Mouse (Mus musculus) gastrocnemius, adult 18-20 months (tissue): ENCODE measurements at regions not wholly inside any gene's neighbourhood (a gene's known extent, or its start where the extent isn't known, plus 50 kb on each side); places are given as distances from the start of the nearest gene placed in this dataset.

Source experiments
- DNase-seq: peaks from one replicate; pipeline ENCODE4 v3.0.0; 2021; ENCODE audit warnings: low spot score

DNA sequence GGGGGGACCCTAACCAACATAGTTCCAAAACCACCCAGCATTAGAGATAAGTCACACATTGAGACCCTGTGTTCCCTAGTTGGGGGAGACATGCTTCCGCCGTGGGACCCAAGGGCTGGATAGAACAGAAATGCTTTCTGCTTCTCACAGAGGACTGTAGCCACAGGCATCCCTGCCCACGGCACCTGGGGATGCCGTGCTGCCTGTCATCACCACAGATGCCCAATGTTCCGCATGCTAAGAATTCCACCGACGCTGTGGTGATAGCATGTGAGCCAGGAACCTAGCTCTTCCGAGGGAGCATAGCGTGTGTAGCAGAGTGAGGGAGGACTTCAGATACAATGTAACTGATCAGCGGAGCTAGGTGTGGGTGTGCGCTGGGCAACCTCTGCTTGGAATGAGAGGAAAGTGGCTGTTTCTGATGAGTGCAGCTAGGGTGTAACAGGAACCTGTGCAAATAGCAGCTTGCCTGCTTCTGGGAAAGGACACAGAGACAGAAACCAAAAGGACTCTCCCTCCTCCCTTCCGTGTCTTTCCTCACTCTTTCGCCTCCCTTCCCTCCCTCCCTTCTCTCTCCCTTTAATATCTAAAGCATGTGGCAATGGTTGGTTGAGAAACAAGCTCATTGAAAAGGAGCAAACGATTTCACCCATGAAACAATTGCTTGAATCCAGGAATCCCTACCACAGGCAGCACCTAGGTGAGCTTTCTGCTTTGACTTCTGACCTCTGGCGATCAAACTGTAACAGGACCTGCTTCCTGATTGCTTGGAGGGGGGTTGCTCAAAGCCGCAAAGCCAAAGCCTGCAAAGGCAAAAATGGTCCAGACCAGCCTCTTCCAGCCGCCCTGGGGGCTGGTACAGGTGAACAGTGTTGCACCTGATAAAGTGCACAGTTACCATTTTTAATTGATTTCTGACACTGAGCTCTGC is 102.3 kb downstream of the Gm26897 start:
- DNase-seq = no peak

DNA sequence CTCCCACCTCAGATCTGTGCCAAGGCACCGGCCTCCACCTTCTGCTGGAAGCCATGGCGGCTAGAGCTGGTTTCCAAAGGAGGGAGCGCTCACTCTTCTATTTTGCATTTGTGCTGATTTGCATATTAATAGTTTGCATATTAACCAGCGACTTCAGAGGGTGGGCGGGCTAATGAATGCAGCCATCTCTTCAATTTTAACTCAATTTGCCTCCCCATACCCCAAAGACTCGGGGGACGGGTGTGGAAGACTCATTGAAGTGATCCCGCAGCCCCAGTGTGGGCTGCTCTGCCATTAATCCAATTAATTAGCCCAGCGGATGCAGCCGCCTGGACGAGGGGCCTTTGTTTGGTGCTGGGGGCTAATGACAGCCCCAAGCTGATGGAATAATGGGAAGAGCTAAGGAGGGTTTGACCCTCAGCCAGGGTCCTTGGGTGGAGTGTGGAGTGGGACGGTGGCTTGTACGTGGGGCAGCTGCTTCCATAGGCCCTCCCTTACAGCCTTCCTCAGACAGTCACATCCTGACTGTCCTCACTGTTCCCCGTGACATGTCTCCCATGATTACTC is 103.0 kb downstream of the Gm26897 start:
- DNase-seq = no peak

DNA sequence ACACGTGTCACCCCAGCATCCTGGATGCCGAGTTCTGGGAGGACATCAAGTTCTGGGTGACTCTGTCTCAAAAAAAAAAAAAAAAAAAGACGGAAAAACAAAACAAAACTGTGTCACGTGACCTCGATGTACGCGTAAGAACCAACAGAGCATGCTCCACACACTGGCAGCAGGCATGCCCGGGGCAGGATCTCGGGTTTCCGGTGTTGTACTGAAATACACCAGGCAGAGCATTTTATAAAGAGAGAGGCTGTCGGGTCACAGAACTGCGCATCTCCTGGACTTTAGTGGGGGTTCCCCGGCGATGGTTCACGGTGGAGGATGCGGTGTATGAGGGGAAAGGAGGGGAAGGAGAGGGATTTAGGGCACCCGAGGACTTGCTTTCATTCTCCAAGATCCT is 108.7 kb downstream of the Gm26897 start:
- DNase-seq = no peak

DNA sequence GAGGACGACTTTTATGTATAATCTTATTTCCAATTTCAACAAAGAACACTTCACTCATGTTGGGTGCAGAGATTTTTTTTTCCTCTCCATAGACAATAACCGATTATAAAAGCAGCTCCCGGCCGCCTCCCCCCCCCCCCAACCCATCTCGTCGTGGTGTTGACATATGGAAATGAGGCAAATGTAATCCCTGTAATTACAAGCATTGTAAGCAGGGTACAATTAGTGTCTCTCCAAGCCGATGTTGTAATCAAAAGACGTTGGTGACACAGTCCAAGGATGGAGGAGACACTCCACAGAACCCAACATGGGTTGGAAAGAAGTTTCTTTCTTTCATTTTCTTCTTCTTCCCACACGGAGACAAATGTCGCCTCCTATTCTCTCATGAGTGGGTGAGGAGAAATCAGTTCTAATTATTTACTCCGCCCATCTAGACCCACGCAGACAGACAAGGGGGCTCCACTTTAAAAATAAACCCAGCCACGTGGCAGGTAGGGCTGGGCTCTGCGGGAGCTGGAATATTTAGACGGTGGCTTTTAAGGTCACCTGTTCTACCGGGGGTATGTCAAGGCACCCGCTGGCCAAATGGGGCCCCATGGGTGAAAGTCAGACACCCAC is 110.0 kb downstream of the Gm26897 start:
- DNase-seq = no peak

DNA sequence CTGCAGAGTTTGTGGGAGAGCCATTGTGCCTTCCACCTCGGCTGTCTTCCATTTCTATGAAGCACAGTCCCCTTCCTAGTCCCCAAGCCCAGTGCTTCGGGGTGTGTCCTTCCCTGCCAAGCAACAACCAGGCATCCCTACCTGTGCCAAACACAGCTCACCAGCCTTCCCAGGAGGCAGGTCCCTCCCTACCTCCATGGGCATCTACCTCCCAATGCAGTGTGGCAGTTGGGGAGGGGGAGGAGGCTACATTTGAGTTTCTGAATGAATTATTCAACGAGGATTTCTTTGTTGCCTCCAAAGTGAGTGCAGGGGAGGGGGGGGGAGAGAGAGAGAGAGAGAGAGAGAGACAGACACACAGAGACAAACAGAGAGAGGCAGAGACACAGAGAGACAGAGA is 110.8 kb downstream of the Gm26897 start:
- no peak for DNase-seq

DNA sequence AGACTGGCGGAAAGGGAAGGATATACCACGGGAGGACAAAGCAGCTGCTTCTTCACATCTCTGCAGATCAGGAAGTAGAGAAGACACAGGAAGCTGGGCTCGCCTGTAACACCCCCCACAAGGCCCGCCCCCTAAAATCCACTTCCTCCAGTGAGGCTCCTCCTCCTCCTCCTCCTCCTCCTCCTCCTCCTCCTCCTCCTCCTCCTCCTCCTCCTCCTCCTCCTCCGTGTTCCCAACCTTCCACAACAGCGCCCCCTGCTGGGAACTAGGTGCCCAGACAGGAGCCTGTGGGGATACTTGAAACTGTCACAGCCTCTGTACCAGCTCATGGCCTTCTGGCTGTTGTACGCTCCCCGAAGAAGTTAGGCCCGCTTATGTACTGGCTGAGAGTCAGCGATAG is 115.2 kb downstream of the Gm26897 start:
- no peak for DNase-seq

DNA sequence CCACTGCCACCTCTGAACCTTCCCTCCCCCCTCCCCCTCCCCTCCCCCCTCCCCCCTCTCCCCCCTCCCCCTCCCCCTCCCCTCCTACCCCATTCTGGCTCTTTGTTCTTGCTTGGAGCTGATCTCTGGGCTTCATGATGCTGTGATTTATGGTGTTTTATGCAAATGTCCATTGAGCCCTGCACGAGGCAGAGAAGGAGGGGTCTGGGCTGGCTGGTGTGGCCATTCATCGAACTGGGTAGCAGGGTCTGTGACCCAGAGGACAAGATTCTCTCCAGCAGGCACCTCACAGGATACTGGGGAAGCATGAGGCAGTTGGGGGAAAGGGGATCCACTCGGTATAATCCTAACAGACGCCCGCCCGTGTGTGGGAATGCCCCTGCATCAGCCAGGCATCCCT is 119.0 kb downstream of the Gm26897 start:
- no peak for DNase-seq

DNA sequence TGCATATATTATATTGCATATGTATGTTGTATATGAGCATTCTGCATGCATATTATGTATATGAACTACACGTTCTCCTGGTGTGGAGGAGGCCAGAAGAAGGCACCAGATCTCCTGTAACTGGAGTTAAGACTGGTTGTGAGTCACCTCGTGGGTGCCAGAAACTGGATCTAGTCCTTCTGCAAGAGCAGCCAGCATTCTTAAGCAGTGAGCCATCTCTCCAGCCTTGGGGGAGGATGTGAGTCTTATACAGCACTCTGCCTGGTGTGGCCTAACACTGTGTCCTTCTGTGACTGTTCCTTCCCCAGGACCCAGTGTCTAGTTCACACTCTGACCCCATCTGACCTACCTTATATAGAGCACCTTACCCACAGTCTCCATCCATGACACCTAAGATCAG is 121.6 kb downstream of the Gm26897 start:
- no peak for DNase-seq

DNA sequence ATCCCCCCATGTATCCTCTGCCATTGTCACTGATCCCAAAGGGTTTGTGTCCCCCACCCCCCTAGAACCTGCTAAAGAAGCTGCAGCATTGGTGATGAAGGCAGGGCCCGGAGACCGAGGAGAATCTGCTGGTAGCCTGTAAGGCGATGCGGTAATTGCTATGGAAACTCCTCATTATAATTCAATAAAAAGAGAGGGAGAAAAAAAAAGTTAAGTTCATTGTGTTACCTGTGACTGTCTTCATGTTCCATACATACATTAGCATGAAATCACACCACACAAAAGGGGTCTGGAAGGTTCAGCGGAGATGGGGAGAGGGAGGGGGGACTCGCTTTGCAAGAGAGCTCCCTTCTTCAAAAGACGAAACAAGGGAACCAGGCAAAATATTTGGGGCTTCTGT is 123.5 kb downstream of the Gm26897 start:
- no peak for DNase-seq

DNA sequence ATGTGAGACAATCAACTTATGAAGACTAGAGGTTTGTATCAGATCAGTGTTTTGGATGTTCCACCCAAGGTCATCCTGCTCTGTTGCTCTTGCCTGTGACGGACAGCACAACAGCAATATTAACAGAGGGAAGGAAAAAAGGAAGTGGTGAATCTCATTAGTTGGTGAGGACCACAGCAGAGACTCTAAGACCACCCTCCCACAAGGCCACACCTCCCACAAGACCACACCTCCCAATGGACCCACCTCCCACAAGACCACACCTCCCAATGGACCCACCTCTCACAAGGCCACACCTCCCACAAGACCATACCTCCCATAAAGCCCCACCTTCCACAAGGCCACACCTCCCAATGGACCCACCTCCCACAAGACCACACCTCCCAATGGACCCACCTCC is 126.7 kb downstream of the Gm26897 start:
- no peak for DNase-seq

DNA sequence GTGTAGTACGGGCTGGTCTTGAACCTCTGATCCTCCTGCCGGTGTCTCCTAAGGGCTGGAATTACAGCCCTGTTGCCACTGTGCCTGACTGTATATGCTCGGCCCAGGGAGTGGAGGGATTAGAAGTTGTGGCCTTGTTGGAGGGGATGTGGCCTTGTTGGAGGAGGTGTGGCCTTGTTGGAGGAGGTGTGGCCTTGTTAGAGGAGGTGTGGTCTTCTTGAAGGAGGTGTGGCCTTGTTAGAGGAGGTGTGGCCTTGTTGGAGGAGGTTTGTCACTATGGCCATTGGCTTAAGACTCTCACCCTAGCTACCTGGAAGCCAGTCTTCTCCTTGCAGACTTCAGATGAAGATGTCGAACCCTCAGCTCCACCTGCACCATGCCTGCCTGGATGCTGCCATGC is 128.6 kb downstream of the Gm26897 start:
- no peak for DNase-seq

DNA sequence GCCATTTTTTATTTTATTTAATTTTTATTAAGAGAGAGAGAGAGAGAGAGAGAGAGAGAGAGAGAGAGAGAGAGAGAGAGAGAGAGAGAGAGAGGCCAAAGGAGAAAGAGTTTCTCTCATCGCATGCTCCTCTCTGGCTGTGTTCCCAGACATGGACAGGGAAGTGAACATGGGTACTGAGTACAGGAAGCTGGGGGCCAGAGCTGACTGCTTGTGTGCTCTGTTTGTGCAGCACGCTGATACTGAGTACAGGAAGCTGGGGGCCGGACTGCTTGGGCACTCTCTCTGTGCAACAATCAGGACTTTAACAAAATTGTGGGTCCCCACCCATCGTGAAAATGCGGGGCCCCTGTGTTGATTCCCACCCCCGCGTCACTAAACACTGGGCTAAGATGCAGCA is 130.2 kb downstream of the Gm26897 start:
- DNase-seq = no peak

DNA sequence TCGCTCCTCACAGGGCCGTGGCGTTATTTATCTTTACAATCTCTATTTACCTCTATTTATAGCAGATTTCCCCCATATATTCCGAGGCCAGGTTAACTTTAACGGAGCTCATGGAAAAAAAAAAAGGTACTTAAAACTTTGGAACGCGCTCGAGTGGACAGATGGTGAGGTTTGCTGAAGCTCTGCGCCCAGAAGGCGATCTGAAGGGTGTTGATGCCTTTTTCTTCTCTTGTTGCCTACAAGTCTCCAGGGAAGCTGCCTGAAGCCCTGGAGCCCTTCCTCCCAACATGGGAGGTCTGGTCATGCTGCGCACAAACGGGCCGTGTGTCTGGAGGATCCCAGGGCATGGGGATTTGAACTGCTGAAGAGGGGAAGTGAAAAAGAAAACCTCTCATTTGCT is 130.9 kb downstream of the Gm26897 start:
- DNase-seq = no peak

DNA sequence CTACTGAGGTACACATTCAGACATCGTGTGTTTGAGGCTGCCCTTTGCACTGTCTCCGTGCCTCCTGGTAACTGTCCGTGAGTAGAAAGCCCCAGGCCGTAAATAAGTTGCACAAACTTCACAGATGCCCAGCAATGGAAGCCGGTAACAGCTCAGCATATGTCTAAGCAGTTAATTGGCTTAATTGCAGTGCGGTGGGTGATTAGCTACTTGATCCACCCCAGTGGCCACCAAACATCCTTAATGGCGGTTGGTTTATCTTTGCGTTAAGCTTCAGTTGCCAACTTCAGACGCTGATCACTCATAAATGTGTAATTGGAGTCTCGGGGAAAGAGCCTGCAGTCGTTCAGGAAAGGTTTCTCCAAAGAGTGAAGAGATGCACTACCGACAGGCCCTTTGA is 135.3 kb downstream of the Gm26897 start:
- no peak for DNase-seq

DNA sequence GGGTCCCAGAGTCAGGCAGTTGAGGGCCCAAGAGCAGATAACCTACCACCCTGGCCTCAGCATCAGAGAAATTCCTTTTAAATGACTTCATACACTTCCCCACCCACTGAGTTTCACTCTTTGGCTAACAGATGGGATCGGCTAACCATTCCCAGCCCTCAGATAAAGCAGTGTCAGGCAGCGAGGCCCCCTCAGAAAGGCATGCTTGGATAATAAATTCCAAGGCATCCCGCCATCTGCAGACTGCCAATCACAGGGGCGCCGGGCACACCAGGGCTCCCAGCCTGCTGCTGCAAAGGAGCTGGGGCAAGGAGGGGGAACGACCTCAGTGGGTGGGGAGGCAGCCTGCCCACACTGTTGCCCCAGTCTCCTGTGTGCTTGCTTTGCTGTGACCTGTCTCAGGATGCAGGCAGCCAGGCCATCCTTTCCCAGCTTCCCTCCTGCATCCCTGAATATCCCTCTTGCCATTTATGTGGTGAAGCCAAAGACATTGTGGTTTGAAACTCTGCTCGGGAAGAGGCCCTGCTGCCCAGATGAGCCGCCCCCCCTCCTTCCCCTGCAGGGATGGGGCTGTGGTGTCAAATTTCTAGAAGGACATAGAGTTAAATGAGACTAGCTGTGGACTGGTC is 143.6 kb downstream of the Gm26897 start:
- DNase-seq = peak; percentile 15

DNA sequence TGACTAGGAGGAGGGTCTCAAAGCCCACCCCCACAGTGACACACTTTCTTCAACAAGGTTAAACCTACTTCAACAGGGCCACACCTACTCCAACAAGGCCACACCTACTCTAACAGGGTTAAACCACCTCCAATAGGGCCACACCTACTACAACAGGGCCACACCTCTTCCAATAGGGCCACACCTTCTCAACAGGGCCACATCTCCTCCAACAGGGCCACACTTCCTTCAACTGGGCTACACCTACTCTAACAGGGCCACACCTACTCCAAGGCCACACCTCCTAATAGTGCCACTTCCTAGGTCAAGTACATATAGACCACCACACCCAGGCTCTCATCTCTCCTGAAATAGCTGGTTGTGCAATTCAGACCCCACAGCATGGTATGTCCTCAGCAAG is 145.3 kb downstream of the Gm26897 start:
- no peak for DNase-seq

DNA sequence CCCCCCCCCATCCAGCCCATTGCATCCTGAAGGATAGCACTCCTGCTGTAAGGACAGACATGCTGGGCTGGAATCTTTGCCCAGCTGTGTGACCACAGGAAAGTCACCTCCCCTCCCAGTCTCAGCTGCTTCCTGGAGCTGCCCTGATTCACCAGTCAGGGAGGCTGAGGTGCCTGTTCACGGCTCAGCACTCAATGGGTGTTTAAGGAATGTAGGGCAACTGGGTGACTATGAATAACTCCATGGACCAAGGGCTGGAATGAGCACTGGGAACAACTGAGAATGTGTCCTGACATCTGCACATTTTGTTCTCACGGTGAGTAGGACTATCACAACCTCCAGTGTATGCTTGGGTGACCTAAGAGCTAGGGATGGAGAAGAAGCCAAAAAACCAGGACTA is 146.5 kb downstream of the Gm26897 start:
- no peak for DNase-seq

DNA sequence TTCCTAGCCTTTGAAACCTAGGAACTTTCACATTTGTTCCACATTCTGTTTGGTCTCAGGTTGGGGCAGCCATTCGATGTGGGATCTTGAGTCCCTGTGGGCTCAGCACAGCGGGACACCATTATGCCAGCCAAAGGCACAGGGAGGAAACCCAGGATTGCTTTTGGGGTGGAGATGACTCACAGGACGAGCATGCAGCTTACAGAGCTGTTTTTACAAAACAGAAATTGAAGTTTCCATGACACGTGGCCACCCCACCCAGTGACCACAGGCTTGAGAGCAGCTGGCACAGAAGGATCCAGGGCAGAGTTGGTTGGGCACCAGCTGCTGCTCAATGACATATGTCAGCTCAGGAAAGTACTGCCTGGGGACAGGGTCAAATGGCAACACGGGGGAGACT is 147.8 kb downstream of the Gm26897 start:
- DNase-seq = peak; percentile 76

DNA sequence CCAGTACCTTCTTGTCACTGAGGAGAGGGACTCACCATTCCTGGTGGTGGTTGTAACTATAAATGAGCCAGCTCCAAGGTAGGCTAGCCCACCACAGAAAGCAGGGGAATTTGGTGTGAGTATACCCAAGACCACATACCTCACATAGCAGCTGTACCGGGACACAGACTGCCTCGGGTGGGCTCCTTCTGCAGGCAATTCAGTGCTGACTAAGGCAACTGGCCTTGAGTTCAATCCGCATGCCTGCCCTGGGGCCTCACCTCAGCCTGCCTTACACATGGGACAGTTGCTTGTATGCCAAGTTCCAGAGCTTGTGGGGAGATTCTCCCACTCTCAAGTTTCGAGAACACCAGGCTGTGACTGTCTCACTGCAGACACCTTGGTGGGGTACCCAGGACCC is 153.6 kb downstream of the Gm26897 start:
- DNase-seq = no peak

DNA sequence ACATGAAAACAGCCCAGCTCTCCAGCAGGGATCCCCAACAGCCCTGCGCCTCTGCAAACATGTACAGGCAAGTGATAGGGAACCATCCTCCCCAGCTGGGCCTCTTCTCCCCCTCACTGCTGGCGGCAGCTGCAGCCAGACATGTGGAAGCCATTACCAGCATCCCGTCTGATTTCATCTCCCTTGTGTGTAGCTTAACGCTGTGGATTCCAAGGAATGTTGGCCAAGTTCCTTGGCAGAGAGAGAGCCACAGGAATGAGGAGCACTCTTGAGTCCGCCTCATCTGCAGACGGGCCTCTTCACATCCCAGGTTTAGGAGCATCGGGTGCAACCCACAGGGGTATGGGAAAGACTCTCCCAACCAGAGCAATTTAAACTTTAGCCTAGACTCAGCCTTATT is 157.1 kb downstream of the Gm26897 start:
- DNase-seq = peak; percentile 89

DNA sequence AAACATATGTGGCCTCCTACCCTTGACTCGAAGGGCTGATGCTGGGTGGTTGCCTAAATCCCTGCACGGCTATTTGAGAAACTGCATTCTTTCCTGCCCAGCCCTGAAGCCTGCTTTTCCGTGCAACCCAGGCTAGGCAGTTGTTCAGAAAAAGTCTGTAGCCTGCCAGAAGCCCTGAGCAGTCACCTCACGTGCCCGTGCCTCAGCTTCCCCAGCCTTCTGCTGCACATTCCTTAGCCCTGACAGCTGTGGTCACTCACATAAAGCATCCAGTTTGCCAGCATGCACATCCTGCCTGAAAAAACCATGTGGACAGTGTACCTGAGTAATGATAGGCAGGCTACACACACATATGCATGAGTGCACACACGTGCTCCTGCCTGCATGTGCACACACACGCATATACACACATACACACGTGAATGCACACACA is 157.6 kb downstream of the Gm26897 start:
- DNase-seq = peak; percentile 59

DNA sequence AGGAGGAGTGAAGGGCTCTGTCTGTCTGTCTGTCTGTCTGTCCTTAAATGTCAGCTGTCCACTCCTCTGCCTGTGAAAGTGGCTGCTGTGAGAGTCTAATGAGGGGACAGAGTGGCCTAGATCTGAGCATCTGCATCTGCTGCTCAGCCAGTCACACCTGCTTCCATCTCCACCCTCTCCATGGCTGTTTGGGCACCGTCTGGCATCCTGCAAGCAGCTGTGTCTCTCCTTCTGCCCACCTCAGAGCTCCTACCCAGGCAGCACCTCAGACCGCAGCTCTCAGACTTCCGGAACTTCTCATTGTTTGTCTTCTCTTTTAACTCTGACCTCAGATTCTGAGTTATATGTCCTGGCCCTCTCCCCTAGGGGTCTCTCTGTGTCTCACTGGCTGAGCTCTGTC is 159.2 kb downstream of the Gm26897 start:
- no peak for DNase-seq
